Mouse (Mus musculus): ENCODE data around the gene Igf1.

- TF ChIP-seq CTCF (IDR thresholded peaks at IDR 0.05) (no peak), EP300 (IDR thresholded peaks at IDR 0.05) (no peak)
Measured at GRCm38 (mm10) chr10:87847882-87848281, 10.2 kb upstream of the Igf1 start.
